Mouse (Mus musculus) CH12.LX (cell line): ENCODE results near the gene Tpst2. TPM values are rescaled to one million over a fixed set of nuclear protein-coding genes. Genes with fewer than 3 reads are reported as not detected.

Experiments
- DNase-seq: peaks from one replicate; pipeline ENCODE4 v3.0.0-alpha.2; 2013; ENCODE audit errors: extremely low read depth
- H3K27ac ChIP-seq: 2 replicates; pipeline ENCODE4 v1.5.1; 2012; ENCODE audit warnings: low read depth, mild to moderate bottlenecking, control low read depth, moderate library complexity; ENCODE audit not compliant: insufficient read depth
- H3K27me3 ChIP-seq: replicated peaks from 2 replicates; pipeline ENCODE3; 2012; ENCODE audit warnings: inconsistent platforms
- H3K36me3 ChIP-seq, 2 experiments: replicated peaks in 1 of 2; 2 replicates each; pipeline versions ENCODE3 to v1.6.1; 2012; ENCODE audit warnings: inconsistent platforms in 1 of 2, low read length in 1 of 2, mild to moderate bottlenecking in 1 of 2, mixed read lengths in 1 of 2, moderate library complexity in 1 of 2; ENCODE audit not compliant: control insufficient read depth in 1 of 2, insufficient read depth in 1 of 2
- H3K4me1 ChIP-seq, 2 experiments: 2 replicates each; pipeline ENCODE4 v1.6.1; 2012; ENCODE audit warnings: inconsistent platforms in 1 of 2, moderate library complexity in 1 of 2; ENCODE audit not compliant: insufficient read depth in 2 of 2, control insufficient read depth in 1 of 2
- H3K4me2 ChIP-seq: 2 replicates; pipeline ENCODE4 v1.6.1; 2012; ENCODE audit warnings: low read depth, mild to moderate bottlenecking, control low read depth; ENCODE audit not compliant: poor library complexity, insufficient read depth, severe bottlenecking
- H3K4me3 ChIP-seq, 3 experiments: fragments of 150-350 bp in 1 of 3; sonication (generic) in 1 of 3; replicated peaks in 1 of 3; 2 replicates each; pipeline versions ENCODE3 to v1.5.1; 2011 to 2012; ENCODE audit warnings: low read depth in 2 of 3, low read length in 2 of 3, mild to moderate bottlenecking in 2 of 3, moderate library complexity in 2 of 3, control low read depth in 1 of 3, improper control_type of control experiment in 1 of 3, inconsistent platforms in 1 of 3, mixed read lengths in 1 of 3; ENCODE audit not compliant: poor library complexity in 1 of 3
- H3K79me2 ChIP-seq: replicated peaks from 2 replicates; pipeline ENCODE4 v1.6.1; 2012; ENCODE audit warnings: mild to moderate bottlenecking, moderate library complexity; ENCODE audit not compliant: control insufficient read depth, poor library complexity, insufficient read depth, severe bottlenecking; ENCODE audit errors: extremely low read depth
- H3K9ac ChIP-seq: 2 replicates; pipeline ENCODE4 v1.6.1; 2012; ENCODE audit warnings: low read depth, mild to moderate bottlenecking, control low read depth, moderate library complexity; ENCODE audit not compliant: insufficient read depth
- H3K9me3 ChIP-seq: replicated peaks from 2 replicates; pipeline ENCODE3; 2012; ENCODE audit warnings: low read length, inconsistent platforms, mixed read lengths
- BHLHE40 ChIP-seq: IDR thresholded peaks from 2 replicates; pipeline ENCODE4 v1.6.1; 2011; ENCODE audit warnings: mild to moderate bottlenecking, low read depth, low read length, improper control_type of control experiment
- CHD2 ChIP-seq: IDR thresholded peaks from 2 replicates; pipeline ENCODE4 v1.6.1; 2011; ENCODE audit warnings: low read length, improper control_type of control experiment
- HCFC1 ChIP-seq: IDR thresholded peaks from 2 replicates; pipeline ENCODE4 v1.6.1; 2012; ENCODE audit warnings: low read depth, mild to moderate bottlenecking, inconsistent platforms, low read length, improper control_type of control experiment
- JUN ChIP-seq: IDR thresholded peaks from 2 replicates; pipeline ENCODE4 v1.6.1; 2011; ENCODE audit warnings: low read depth, mild to moderate bottlenecking, low read length, improper control_type of control experiment, moderate library complexity; ENCODE audit not compliant: insufficient read depth
- KAT2A ChIP-seq: IDR thresholded peaks from 2 replicates; pipeline ENCODE4 v1.6.1; 2012; ENCODE audit warnings: low read length, improper control_type of control experiment, inconsistent platforms; ENCODE audit not compliant: insufficient replicate concordance
- MAX ChIP-seq: IDR thresholded peaks from 2 replicates; pipeline ENCODE4 v1.6.1; 2011; ENCODE audit warnings: low read length, improper control_type of control experiment
- MAZ ChIP-seq: IDR thresholded peaks from 2 replicates; pipeline ENCODE4 v1.6.1; 2012; ENCODE audit warnings: low read depth, mild to moderate bottlenecking, inconsistent platforms, low read length, improper control_type of control experiment, moderate library complexity
- MXI1 ChIP-seq: IDR thresholded peaks from 2 replicates; pipeline ENCODE4 v1.6.1; 2011; ENCODE audit warnings: mild to moderate bottlenecking, low read depth, low read length, improper control_type of control experiment
- POLR2A ChIP-seq: IDR thresholded peaks from 2 replicates; pipeline ENCODE4 v1.6.1; 2011; ENCODE audit warnings: low read depth, mild to moderate bottlenecking, improper control_type of control experiment, low read length
- POLR2AphosphoS2 ChIP-seq: IDR thresholded peaks from 2 replicates; pipeline ENCODE4 v1.6.1; 2011; ENCODE audit warnings: low read depth, low read length, improper control_type of control experiment
- RAD21 ChIP-seq: IDR thresholded peaks from 2 replicates; pipeline ENCODE4 v1.6.1; 2011; ENCODE audit warnings: low read depth, mild to moderate bottlenecking, low read length, improper control_type of control experiment, moderate library complexity
- SMC3 ChIP-seq: IDR thresholded peaks from 2 replicates; pipeline ENCODE4 v1.6.1; 2011; ENCODE audit warnings: low read depth, low read length, improper control_type of control experiment
- TCF12 ChIP-seq: IDR thresholded peaks from 2 replicates; pipeline ENCODE4 v1.6.1; 2014; ENCODE audit warnings: low read depth, mild to moderate bottlenecking, inconsistent platforms, low read length, improper control_type of control experiment
- USF1 ChIP-seq: IDR thresholded peaks from 2 replicates; pipeline ENCODE4 v1.6.1; 2014; ENCODE audit warnings: low read depth, mild to moderate bottlenecking, inconsistent platforms, low read length, improper control_type of control experiment
- USF2 ChIP-seq: conservative IDR thresholded peaks from 2 replicates; pipeline ENCODE4 v1.6.1; 2011; ENCODE audit warnings: low read depth, low read length, improper control_type of control experiment
- ZC3H11A ChIP-seq: IDR thresholded peaks from 2 replicates; pipeline ENCODE4 v1.6.1; 2012; ENCODE audit warnings: low read depth, mild to moderate bottlenecking, inconsistent platforms, low read length, improper control_type of control experiment
- ZKSCAN1 ChIP-seq: IDR thresholded peaks from 2 replicates; pipeline ENCODE4 v1.6.1; 2012; ENCODE audit warnings: low read depth, inconsistent platforms, low read length, improper control_type of control experiment, borderline replicate concordance
- ZNF384 ChIP-seq: IDR thresholded peaks from 2 replicates; pipeline ENCODE4 v1.6.1; 2012; ENCODE audit warnings: low read depth, low read length, improper control_type of control experiment, inconsistent platforms
- dilution Hi-C: fragments of 300-500 bp; cut with MboI; formaldehyde crosslinking; loops from 2 replicates; pipeline ENCODE4 v1.14.3; 2020; ENCODE audit warnings: low sequenced_read_pairs; ENCODE audit not compliant: extremely low pct_unique_long_range_greater_than_20kb, extremely low pct_ligation_motif_present
- in situ Hi-C: fragments of 300-500 bp; cut with MboI; formaldehyde crosslinking; loops from 3 replicates; pipeline ENCODE4 v1.14.3; 2019; ENCODE audit warnings: low sequenced_read_pairs, low pct_ligation_motif_present, low pct_unique_long_range_greater_than_20kb, mixed read lengths
- polyA plus RNA-seq: library from polyadenylated mRNA; unstranded; fragments of >175 nt; gene quantifications from 2 replicates; pipeline ENCODE4 v1.2.1, GENCODE M21; 2012; ENCODE audit warnings: low read depth; ENCODE audit not compliant: insufficient read length
- total RNA-seq, 2 experiments: library from RNA; depleted of rRNA; stranded (reverse); fragments of 300-350 nt in 1 of 2; fragments of >200 nt in 1 of 2; gene quantifications; 2 replicates each; pipeline ENCODE4 v1.2.3; 2012 to 2014

Gene Tpst2
- total and polyA plus RNA-seq, 3 experiments, result 12.6 to 20.7 (median 15.6) TPM

GRCm38 (mm10) chr5:112282123-112282779, 5.8 kb downstream of the Tpst2 start:
- no peaks in the 10 kb centered on the region for H3K27me3 ChIP-seq
- H3K4me3 ChIP-seq, result no peak overlapping the region
- 0 out of 2 replicates have a peak, but pooled peaks cover 6% of the 10 kb centered on the region for H3K79me2 ChIP-seq
- no peak overlapping the region for H3K4me2 ChIP-seq
- no peak for TF ChIP-seq USF1
- TF ChIP-seq MAZ, result no peak
- no peak for TF ChIP-seq SMC3
- TF ChIP-seq ZKSCAN1, result no peak
- no peak for TF ChIP-seq MAX
- TF ChIP-seq TCF12, result no peak
- no peak for TF ChIP-seq MXI1
- no peak for TF ChIP-seq USF2
- TF ChIP-seq JUN, result no peak
- TF ChIP-seq CHD2, result no peak
- TF ChIP-seq HCFC1, result no peak
- no peak for TF ChIP-seq POLR2A
- TF ChIP-seq POLR2AphosphoS2, result no peak
- TF ChIP-seq ZC3H11A, result no peak
- TF ChIP-seq ZNF384, result no peak
- TF ChIP-seq BHLHE40, result no peak
- TF ChIP-seq RAD21, result no peak
- no peak overlapping the region for H3K9ac ChIP-seq
- in situ Hi-C loops (no loop called here), dilution Hi-C loops (no loop called here)
- peaks cover 40 to 75% of the 10 kb centered on the region in 2 experiments for H3K4me1 ChIP-seq
- peaks cover 0 to 18% of the 10 kb centered on the region in 2 experiments for H3K36me3 ChIP-seq
- H3K27ac ChIP-seq, result no peak overlapping the region
- no peak for DNase-seq
- H3K9me3 ChIP-seq, result no peaks in the 10 kb centered on the region

GRCm38 (mm10) chr5:112282780-112283482, 6.4 kb downstream of the Tpst2 start:
- no peak for DNase-seq
- Histone ChIP-seq H3K27me3 (no peaks in the 10 kb centered on the region), H3K79me2 (0 out of 2 replicates have a peak, but pooled peaks cover 4% of the 10 kb centered on the region), H3K4me3 (no peak overlapping the region), H3K9ac (no peak overlapping the region), H3K36me3 (peaks cover 0 to 18% of the 10 kb centered on the region in 2 experiments), H3K9me3 (no peaks in the 10 kb centered on the region), H3K4me1 (peaks cover 41 to 75% of the 10 kb centered on the region in 2 experiments), H3K27ac (no peak overlapping the region), H3K4me2 (no peak overlapping the region)
- in situ Hi-C loops (no loop called here), dilution Hi-C loops (no loop called here)
- no peak for TF ChIP-seq KAT2A
